ENCODE assay signal across 9 mouse cellular contexts in genomic region chr1:154204652-154205573, GRCm38 (mm10). TPM values are rescaled to one million over a fixed set of nuclear protein-coding genes. Genes with fewer than 3 reads are reported as not detected.
DNase-seq lines count a peak whose midpoint lies in the region; ATAC-seq lines count a peak whose summit lies in the region.
"Had no signal": no experiment of that assay in that cellular context is flagged by ENCODE, and none has a peak within 500 bp of the region (broad histone marks: within the 10 kb centered on the region; RNA-seq: fewer than 3 reads in every experiment).

No protein-coding gene starts in this region.

- no peaks in the 10 kb centered on the region for H3K9me3 ChIP-seq in liver, embryonic 13.5 days (replicated peaks)
- H3K9me3 ChIP-seq in stomach, embryonic 15.5 days: no peaks in the 10 kb centered on the region
- H3K9me3 ChIP-seq: liver, embryonic 15.5 days had no signal

- peak overlapping the region; percentile 30; the same call in 1 of the 2 replicates for H3K4me2 ChIP-seq in liver, embryonic 13.5 days
- peak overlapping the region; percentile 54 for H3K4me2 ChIP-seq in stomach, embryonic 15.5 days
- H3K4me2 ChIP-seq: liver, embryonic 15.5 days had no signal

- no peaks in the 10 kb centered on the region for H3K36me3 ChIP-seq in liver, embryonic 13.5 days
- H3K36me3 ChIP-seq in stomach, embryonic 15.5 days: no peaks in the 10 kb centered on the region
- H3K36me3 ChIP-seq: liver, embryonic 15.5 days had no signal

- WGBS in liver, embryonic 13.5 days (ENCODE audit: insufficient replicate concordance): 9% methylated on average over 66 of the region's 66 CpGs
- 9% methylated on average over 66 of the region's 66 CpGs for WGBS in stomach, embryonic 15.5 days

- H3K27ac ChIP-seq in liver, embryonic 13.5 days: no peak overlapping the region
- H3K27ac ChIP-seq in stomach, embryonic 15.5 days: no peak overlapping the region
- H3K27ac ChIP-seq: liver, embryonic 15.5 days had no signal

- H3K9ac ChIP-seq in liver, embryonic 13.5 days: no peak overlapping the region
- no peak overlapping the region for H3K9ac ChIP-seq in stomach, embryonic 15.5 days
- H3K9ac ChIP-seq: liver, embryonic 15.5 days had no signal

- peaks cover 37% of the 10 kb centered on the region for H3K27me3 ChIP-seq in liver, embryonic 13.5 days
- H3K27me3 ChIP-seq in stomach, embryonic 15.5 days (replicated peaks): peaks cover 43% of the 10 kb centered on the region

- intact Hi-C loops in gastrocnemius, postnatal 36 days (cut with DNase I): no loop called here

- DNase-seq in kidney, postnatal 10 days: peak; percentile 18
- no peak for DNase-seq in kidney, postnatal 14 days
- DNase-seq in cerebellum, postnatal 36 days: peak; percentile 24 to 31
- DNase-seq in liver, embryonic 13.5 days: no peak
- no peak for DNase-seq in gastrocnemius, postnatal 36 days
- no peak for DNase-seq in urinary bladder, adult 18-20 months (ENCODE audit: low spot score in 2 of 2)

- H3K4me3 ChIP-seq in liver, embryonic 13.5 days (replicated peaks): 0 out of 2 replicates have a peak overlapping the region, but pooled peaks have one; percentile 8
- peak overlapping the region; percentile 26 for H3K4me3 ChIP-seq in stomach, embryonic 15.5 days (replicated peaks)
- H3K4me3 ChIP-seq: liver, embryonic 15.5 days had no signal

- ATAC-seq in granulocyte monocyte progenitor cell, adult 5-6 weeks (replicated peaks; ENCODE audit: poor library complexity, severe bottlenecking): peak; percentile 42
- no peak for ATAC-seq in liver, embryonic 13.5 days (ENCODE audit: low read depth)
- ATAC-seq in stomach, embryonic 15.5 days (ENCODE audit: insufficient read depth, low FRiP score, low read depth): no peak; the same call in 1 of the 2 replicates

- H3K4me1 ChIP-seq in liver, embryonic 13.5 days (replicated peaks): no peaks in the 10 kb centered on the region
- 0 out of 2 replicates have a peak, but pooled peaks cover 11% of the 10 kb centered on the region for H3K4me1 ChIP-seq in stomach, embryonic 15.5 days
- H3K4me1 ChIP-seq: liver, embryonic 15.5 days had no signal

RNA-seq across cellular contexts. Expression of gene Zfp648, which starts 3.9 kb away (rescaled TPM):
- total RNA-seq in granulocyte monocyte progenitor cell, adult 5-6 weeks (2014; fragmentation: Nextera tagmentation): not detected in 2 replicates
- total RNA-seq in granulocyte monocyte progenitor cell, adult 5-6 weeks (2017): not detected in 2 replicates
- not detected in 2 replicates for polyA plus RNA-seq in liver, embryonic 13.5 days (2015; fragmentation: Nextera tagmentation; extraction: Ambion mirVana)
- polyA plus RNA-seq in stomach, embryonic 15.5 days (2015; fragmentation: Nextera tagmentation; extraction: Ambion mirVana): 0.06 TPM in 1 of 2 replicates, not detected in the other
- total RNA-seq in gastrocnemius, postnatal 36 days (2021): not detected
- polyA plus RNA-seq: liver, embryonic 15.5 days had no signal

Comparison
In these comparisons a context has a peak if more than half of its experiments do, and no peak if none do; other contexts are left out.
1. DNase-seq: peak in kidney, postnatal 10 days (single experiment) and cerebellum, postnatal 36 days (2 of 2); none in kidney, postnatal 14 days (single experiment), liver, embryonic 13.5 days (single experiment), gastrocnemius, postnatal 36 days (0 of 2) and urinary bladder, adult 18-20 months (0 of 2).